Mouse (Mus musculus): ENCODE data around the gene Efna2. TPM values are rescaled to one million over a fixed set of nuclear protein-coding genes. Genes with fewer than 3 reads are reported as not detected.

Gene Efna2
- polyA plus RNA-seq, 1 experiment from 2014 or later = 1.1 TPM

DNA sequence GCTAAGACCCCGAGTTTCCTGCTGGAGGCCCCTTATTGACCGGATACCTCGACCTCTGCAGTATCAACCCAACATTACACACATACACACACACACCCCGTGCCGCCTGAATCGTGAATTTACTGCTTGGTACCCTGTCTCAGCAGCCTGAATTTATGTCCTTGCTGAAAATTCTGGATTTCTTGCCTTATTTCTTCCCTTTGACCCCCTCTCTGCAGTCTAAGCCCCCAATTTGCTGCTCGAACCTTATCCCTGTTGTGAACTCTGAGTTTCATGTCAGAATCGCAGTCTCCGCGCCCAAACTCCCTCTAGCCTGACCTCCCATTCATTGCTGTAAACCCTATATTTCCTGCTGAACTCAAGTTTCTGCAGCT is 47.9 kb downstream of the Efna2 start:
- Histone ChIP-seq H3K27ac (peak overlapping the region; percentile 94), H3K4me3 (replicated peaks) (peak overlapping the region; percentile 86), H3K9me3 (replicated peaks) (no peaks in the 10 kb centered on the region), H3K4me1 (replicated peaks) (peaks cover 38% of the 10 kb centered on the region), H3K4me2 (peak overlapping the region; percentile 97), H3K36me3 (peaks cover 38% of the 10 kb centered on the region), H3K9ac (peak overlapping the region; percentile 94), H3K27me3 (peaks cover 16% of the 10 kb centered on the region; the same call in 1 of the 2 replicates)
- WGBS (ENCODE audit: insufficient replicate concordance) = 9% methylated on average over 10 of the region's 10 CpGs
- ATAC-seq (ENCODE audit: low read depth) (no peak), DNase-seq (no peak)

GRCm38 (mm10) chr10:80227877-80228775 is 48.8 kb downstream of the Efna2 start:
- H3K4me2 ChIP-seq = peak overlapping the region; percentile 97
- H3K9ac ChIP-seq = peak overlapping the region; percentile 94
- ATAC-seq (ENCODE audit: low read depth) = no peak
- H3K9me3 ChIP-seq (replicated peaks) = no peaks in the 10 kb centered on the region
- no peak for DNase-seq
- peak overlapping the region; percentile 86 for H3K4me3 ChIP-seq (replicated peaks)
- 76% methylated on average over 15 of the region's 15 CpGs for WGBS (ENCODE audit: insufficient replicate concordance)
- peaks cover 13% of the 10 kb centered on the region; the same call in 1 of the 2 replicates for H3K27me3 ChIP-seq
- H3K4me1 ChIP-seq (replicated peaks) = peaks cover 40% of the 10 kb centered on the region
- peaks cover 48% of the 10 kb centered on the region for H3K36me3 ChIP-seq
- H3K27ac ChIP-seq = peak overlapping the region; percentile 94

DNA sequence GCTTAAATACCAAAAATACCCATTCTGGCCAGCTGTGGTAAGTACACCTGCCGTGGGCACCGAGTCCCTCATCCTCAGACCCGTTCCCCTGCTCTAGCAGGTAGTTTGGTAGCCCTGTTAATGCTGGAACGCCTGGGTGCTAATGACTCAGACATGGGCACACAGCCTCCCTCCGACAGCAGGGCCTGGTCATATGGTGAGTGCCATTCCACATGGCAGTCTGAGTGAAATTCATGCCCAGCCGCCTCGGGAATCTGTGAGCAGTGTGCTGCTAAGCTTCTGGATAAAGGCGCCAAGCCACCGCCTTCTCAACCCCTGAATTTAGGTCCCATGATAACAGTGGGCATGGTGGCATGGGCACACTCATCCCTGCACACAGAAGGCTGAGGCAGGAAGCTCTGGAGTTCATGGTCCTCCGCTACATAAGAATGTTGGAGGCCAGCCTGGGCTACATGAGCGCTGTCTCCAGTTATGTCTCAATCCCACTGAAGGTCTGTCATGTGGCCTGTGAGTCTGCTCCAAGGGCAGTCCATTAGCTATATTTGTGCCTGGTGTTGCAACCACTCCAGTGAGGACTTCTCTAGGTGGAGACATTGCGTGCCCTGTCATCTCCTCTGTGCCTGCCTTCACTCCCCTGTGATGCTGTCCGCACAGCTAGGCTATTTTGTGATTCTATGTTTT is 57.0 kb downstream of the Efna2 start:
- Histone ChIP-seq H3K36me3 (peaks cover 99% of the 10 kb centered on the region), H3K4me1 (replicated peaks) (peaks cover 8% of the 10 kb centered on the region; the same call in 1 of the 2 replicates), H3K27me3 (no peaks in the 10 kb centered on the region), H3K9me3 (replicated peaks) (no peaks in the 10 kb centered on the region), H3K4me2 (no peak overlapping the region), H3K27ac (no peak overlapping the region), H3K9ac (no peak overlapping the region), H3K4me3 (replicated peaks) (no peak overlapping the region)
- DNase-seq (no peak), ATAC-seq (ENCODE audit: low read depth) (no peak)
- WGBS (ENCODE audit: insufficient replicate concordance) = 90% methylated on average over 13 of the region's 13 CpGs

- H3K27me3 ChIP-seq = no peaks in the 10 kb centered on the region
- no peak for DNase-seq
- H3K36me3 ChIP-seq = peaks cover 99% of the 10 kb centered on the region
- ATAC-seq (ENCODE audit: low read depth) = no peak
- H3K4me2 ChIP-seq = no peak overlapping the region
- no peak overlapping the region for H3K27ac ChIP-seq
- peaks cover 13% of the 10 kb centered on the region; the same call in 1 of the 2 replicates for H3K4me1 ChIP-seq (replicated peaks)
- H3K9me3 ChIP-seq (replicated peaks) = no peaks in the 10 kb centered on the region
- H3K4me3 ChIP-seq (replicated peaks) = no peak overlapping the region
- 82% methylated on average over 4 of the region's 4 CpGs for WGBS (ENCODE audit: insufficient replicate concordance)
- H3K9ac ChIP-seq = no peak overlapping the region
Observed at GRCm38 (mm10) chr10:80237020-80237419, 57.7 kb downstream of the Efna2 start.

DNA sequence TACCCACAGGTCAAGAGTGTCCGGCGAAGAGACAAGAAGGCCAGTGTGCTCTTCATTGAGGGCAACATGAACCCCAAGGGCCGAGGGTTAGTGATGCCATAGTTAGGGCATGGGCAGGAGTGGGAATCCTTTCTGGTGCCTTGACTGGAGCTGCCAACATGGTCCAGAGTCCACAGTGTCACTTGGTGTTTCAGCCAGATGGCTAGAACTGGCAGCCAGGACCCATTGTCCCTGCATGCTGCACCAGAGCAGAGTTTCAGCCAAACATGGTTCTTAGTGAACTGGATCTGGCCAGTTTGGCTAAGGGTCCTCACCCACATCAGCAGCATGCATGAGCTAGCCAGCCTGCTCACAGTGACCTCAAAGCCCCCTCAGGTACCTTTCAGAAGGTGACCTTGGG is 59.0 kb downstream of the Efna2 start:
- no peak overlapping the region for H3K27ac ChIP-seq
- peaks cover 11% of the 10 kb centered on the region; the same call in 1 of the 2 replicates for H3K4me1 ChIP-seq (replicated peaks)
- H3K36me3 ChIP-seq = peaks cover 99% of the 10 kb centered on the region
- DNase-seq (no peak), ATAC-seq (ENCODE audit: low read depth) (no peak)
- no peak overlapping the region for H3K4me2 ChIP-seq
- 82% methylated on average over 3 of the region's 3 CpGs for WGBS (ENCODE audit: insufficient replicate concordance)
- H3K27me3 ChIP-seq = no peaks in the 10 kb centered on the region
- no peaks in the 10 kb centered on the region for H3K9me3 ChIP-seq (replicated peaks)
- H3K9ac ChIP-seq = no peak overlapping the region
- no peak overlapping the region for H3K4me3 ChIP-seq (replicated peaks)

Other genes starting within 250 kb of the Efna2 start
- gene Wdr18, start 219.3 kb upstream of the Efna2 start, polyA plus RNA-seq (2015; fragmentation: Nextera tagmentation; extraction: Ambion mirVana) = 78.2 and 83.0 TPM in 2 replicates
- 0.07 and 0.10 TPM in 2 replicates for gene Grin3b, start 208.8 kb upstream of the Efna2 start, polyA plus RNA-seq (2015; fragmentation: Nextera tagmentation; extraction: Ambion mirVana)
- 8.2 TPM in 2 replicates for gene Tmem259, start 195.2 kb upstream of the Efna2 start, polyA plus RNA-seq (2015; fragmentation: Nextera tagmentation; extraction: Ambion mirVana)
- 45.8 and 49.6 TPM in 2 replicates for gene Cnn2, start 190.9 kb upstream of the Efna2 start, polyA plus RNA-seq (2015; fragmentation: Nextera tagmentation; extraction: Ambion mirVana)
- 6.3 and 7.4 TPM in 2 replicates for gene Abca7, start 183.0 kb upstream of the Efna2 start, polyA plus RNA-seq (2015; fragmentation: Nextera tagmentation; extraction: Ambion mirVana)
- gene Arhgap45, start 162.8 kb upstream of the Efna2 start, polyA plus RNA-seq (2015; fragmentation: Nextera tagmentation; extraction: Ambion mirVana) = 14.3 and 14.9 TPM in 2 replicates
- gene Polr2e, start 139.7 kb upstream of the Efna2 start, polyA plus RNA-seq (2015; fragmentation: Nextera tagmentation; extraction: Ambion mirVana) = 120 and 122 TPM in 2 replicates
- gene Gpx4, start 132.3 kb upstream of the Efna2 start, polyA plus RNA-seq (2015; fragmentation: Nextera tagmentation; extraction: Ambion mirVana) = 677 TPM in 2 replicates
- 9.2 and 9.9 TPM in 2 replicates for gene Sbno2, start 73.9 kb upstream of the Efna2 start, polyA plus RNA-seq (2015; fragmentation: Nextera tagmentation; extraction: Ambion mirVana)
- gene Stk11, start 63.7 kb upstream of the Efna2 start, polyA plus RNA-seq (2015; fragmentation: Nextera tagmentation; extraction: Ambion mirVana) = 16.2 and 18.3 TPM in 2 replicates
- 358 and 362 TPM in 2 replicates for gene Atp5d, start 40.9 kb upstream of the Efna2 start, polyA plus RNA-seq (2015; fragmentation: Nextera tagmentation; extraction: Ambion mirVana)
- 0.54 and 0.69 TPM in 2 replicates for gene Cbarp, start 38.6 kb upstream of the Efna2 start, polyA plus RNA-seq (2015; fragmentation: Nextera tagmentation; extraction: Ambion mirVana)
- gene Midn, start 31.2 kb upstream of the Efna2 start, polyA plus RNA-seq (2015; fragmentation: Nextera tagmentation; extraction: Ambion mirVana) = 3.0 and 3.3 TPM in 2 replicates
- 19.5 and 21.9 TPM in 2 replicates for gene Cirbp, start 13.5 kb upstream of the Efna2 start, polyA plus RNA-seq (2015; fragmentation: Nextera tagmentation; extraction: Ambion mirVana)
- gene 1600002K03Rik, start 6.5 kb upstream of the Efna2 start, polyA plus RNA-seq (2015; fragmentation: Nextera tagmentation; extraction: Ambion mirVana) = 14.8 and 15.1 TPM in 2 replicates
- 26.1 and 26.5 TPM in 2 replicates for gene Mum1, start 47.0 kb downstream of the Efna2 start, polyA plus RNA-seq (2015; fragmentation: Nextera tagmentation; extraction: Ambion mirVana)
- 241 and 294 TPM in 2 replicates for gene Ndufs7, start 69.6 kb downstream of the Efna2 start, polyA plus RNA-seq (2015; fragmentation: Nextera tagmentation; extraction: Ambion mirVana)
- 53.5 and 57.2 TPM in 2 replicates for gene Gamt, start 81.5 kb downstream of the Efna2 start, polyA plus RNA-seq (2015; fragmentation: Nextera tagmentation; extraction: Ambion mirVana)
- 33.5 and 34.7 TPM in 2 replicates for gene Dazap1, start 82.0 kb downstream of the Efna2 start, polyA plus RNA-seq (2015; fragmentation: Nextera tagmentation; extraction: Ambion mirVana)
- gene Rps15, start 113.0 kb downstream of the Efna2 start, polyA plus RNA-seq (2015; fragmentation: Nextera tagmentation; extraction: Ambion mirVana) = 792 and 836 TPM in 2 replicates
- gene Apc2, start 116.5 kb downstream of the Efna2 start, polyA plus RNA-seq (2015; fragmentation: Nextera tagmentation; extraction: Ambion mirVana) = 0.13 and 0.24 TPM in 2 replicates
- gene 2310011J03Rik, start 141.1 kb downstream of the Efna2 start, polyA plus RNA-seq (2015; fragmentation: Nextera tagmentation; extraction: Ambion mirVana) = 42.3 and 43.7 TPM in 2 replicates
- gene Pcsk4, start 150.0 kb downstream of the Efna2 start, polyA plus RNA-seq (2015; fragmentation: Nextera tagmentation; extraction: Ambion mirVana) = 5.3 TPM in 2 replicates
- gene Reep6, start 150.5 kb downstream of the Efna2 start, polyA plus RNA-seq (2015; fragmentation: Nextera tagmentation; extraction: Ambion mirVana) = 50.9 and 65.0 TPM in 2 replicates
- gene Adamtsl5, start 168.9 kb downstream of the Efna2 start, polyA plus RNA-seq (2015; fragmentation: Nextera tagmentation; extraction: Ambion mirVana) = 1.8 and 2.5 TPM in 2 replicates
- gene Plk5, start 177.0 kb downstream of the Efna2 start, polyA plus RNA-seq (2015; fragmentation: Nextera tagmentation; extraction: Ambion mirVana) = 0.12 TPM in 1 of 2 replicates, not detected in the other
- gene Mex3d, start 208.2 kb downstream of the Efna2 start, polyA plus RNA-seq (2015; fragmentation: Nextera tagmentation; extraction: Ambion mirVana) = 1.0 and 1.1 TPM in 2 replicates
- 81.2 and 87.4 TPM in 2 replicates for gene Mbd3, start 220.1 kb downstream of the Efna2 start, polyA plus RNA-seq (2015; fragmentation: Nextera tagmentation; extraction: Ambion mirVana)
- gene Uqcr11, start 227.3 kb downstream of the Efna2 start, polyA plus RNA-seq (2015; fragmentation: Nextera tagmentation; extraction: Ambion mirVana) = 474 and 603 TPM in 2 replicates